Mouse (Mus musculus): ENCODE results near the gene Alg11. TPM values are rescaled to one million over a fixed set of nuclear protein-coding genes. Genes with fewer than 3 reads are reported as not detected.
A peak's percentile ranks its signal among the peaks of the same experiment; 100 is the strongest.

Gene Alg11
- total RNA-seq, 2 experiments from 2014 or later: 38.3 to 40.5 TPM

DNA sequence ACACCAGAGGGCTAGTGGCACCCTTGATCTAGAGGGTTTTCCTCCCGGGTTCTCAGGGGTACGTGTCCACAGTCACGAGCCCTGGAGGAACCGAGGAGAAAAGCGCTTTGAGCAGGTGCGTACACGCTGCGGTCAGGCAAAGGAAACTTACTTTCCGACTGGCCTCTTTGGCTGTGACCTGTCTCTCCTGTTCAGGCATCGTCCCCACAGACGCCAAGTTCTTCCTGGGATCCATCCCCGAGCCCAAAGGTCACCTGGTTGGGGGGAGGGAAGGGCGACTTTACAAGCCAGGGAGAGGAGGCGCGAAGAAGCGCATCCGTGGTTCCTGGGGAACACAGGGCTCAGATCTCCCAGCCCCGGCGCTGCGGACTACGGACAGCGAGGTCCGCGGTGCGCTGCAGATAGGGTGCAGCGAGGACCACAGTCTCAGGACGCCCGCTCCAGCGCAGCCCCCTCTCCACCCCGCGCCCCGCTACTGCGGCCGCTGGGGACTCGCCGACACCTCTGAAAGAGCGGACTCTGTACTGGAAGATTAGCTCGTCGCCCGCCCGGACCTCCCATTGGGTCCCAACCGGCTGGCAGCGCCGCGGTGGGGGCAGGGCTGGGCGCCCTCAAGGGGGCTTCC lies 588 bp upstream of the Alg11 start, which contains the start of gene Atp7b:
Gene Atp7b, minus strand, starts transcription at position 485 of the 625 bp plus-strand sequence.
- peak in 1 of 2 experiments; percentile 11 for DNase-seq (ENCODE audit: low spot score in 2 of 2)

DNA sequence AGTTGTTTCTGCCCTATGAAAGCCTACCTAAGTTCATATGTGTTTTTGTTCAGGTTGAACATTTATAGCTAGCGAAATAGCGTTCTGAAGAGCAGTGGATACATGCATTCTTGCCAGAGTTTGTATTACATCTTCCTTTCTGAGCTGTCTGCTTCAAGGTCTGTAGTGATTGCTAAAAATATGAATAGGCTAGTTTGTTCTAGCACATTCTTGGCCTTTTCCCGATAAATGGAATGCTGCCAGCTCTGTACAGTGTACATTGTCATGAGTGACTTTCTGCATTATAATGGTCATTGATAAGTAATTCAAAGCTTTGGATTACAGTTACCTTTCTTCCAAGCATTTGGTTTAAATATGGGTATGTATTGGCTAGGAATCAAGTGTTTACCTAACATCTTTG lies 605 bp downstream of the Alg11 start:
- DNase-seq (ENCODE audit: low spot score in 2 of 2): no peak

GRCm38 (mm10) chr8:22079313-22080007 lies 18.9 kb downstream of the Alg11 start:
- DNase-seq (ENCODE audit: low spot score in 2 of 2): no peak

DNA sequence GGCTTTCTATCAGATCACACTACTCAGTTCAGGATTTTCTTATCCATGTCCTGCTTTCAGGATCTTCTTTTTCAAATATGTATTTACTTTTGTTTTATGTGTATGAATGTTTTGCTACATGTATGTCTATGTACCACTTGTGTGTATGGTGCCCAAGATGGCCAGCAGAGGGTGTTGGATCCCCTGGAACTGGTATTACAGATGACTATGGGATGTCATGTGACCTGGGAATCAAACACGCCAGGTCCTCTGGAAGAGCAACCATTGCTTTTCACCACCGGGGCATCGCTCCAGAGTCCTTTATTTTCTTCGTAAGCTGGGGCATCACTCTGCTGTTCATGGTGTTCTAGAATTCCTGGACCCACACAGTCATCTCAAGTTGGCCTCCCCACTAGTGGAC lies 28.7 kb downstream of the Alg11 start:
- DNase-seq (ENCODE audit: low spot score in 2 of 2): no peak

DNA sequence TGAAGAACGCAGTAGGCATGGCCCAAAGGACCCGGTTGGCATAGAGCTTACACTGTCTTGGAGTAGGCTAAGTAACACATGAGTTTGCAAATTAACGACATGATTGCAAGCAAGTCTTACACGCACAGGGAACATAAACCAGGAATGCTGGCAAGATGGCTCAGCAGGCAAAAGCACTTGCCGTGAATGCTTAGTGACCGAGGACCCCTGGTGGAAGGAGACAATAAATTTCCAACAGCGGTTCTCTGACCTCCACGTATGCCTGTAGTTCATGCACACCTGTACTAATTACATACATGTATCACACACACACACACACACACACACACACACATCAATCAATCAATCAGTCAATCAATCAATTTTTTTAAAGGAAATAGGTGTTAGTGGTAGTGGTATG lies 31.0 kb downstream of the Alg11 start:
- DNase-seq (ENCODE audit: low spot score in 2 of 2): no peak

GRCm38 (mm10) chr8:22107020-22107419 lies 46.5 kb downstream of the Alg11 start:
- no peak for DNase-seq (ENCODE audit: low spot score in 2 of 2)

Other genes with a start within 250 kb of the Alg11 start
- gene Defb50, start 237.2 kb upstream of the Alg11 start, total RNA-seq (2021): not detected
- not detected for gene Defb2, start 220.8 kb upstream of the Alg11 start, total RNA-seq (2021)
- not detected for gene Defb10, start 201.8 kb upstream of the Alg11 start, total RNA-seq (2021)
- gene Defb9, start 175.3 kb upstream of the Alg11 start, total RNA-seq (2021): not detected
- not detected for gene Defb11, start 154.3 kb upstream of the Alg11 start, total RNA-seq (2021)
- gene Defb15, start 128.0 kb upstream of the Alg11 start, total RNA-seq (2021): not detected
- not detected for gene Defb35, start 122.4 kb upstream of the Alg11 start, total RNA-seq (2021)
- not detected for gene Defb13, start 114.0 kb upstream of the Alg11 start, total RNA-seq (2021)
- gene Fam90a1a, start 102.0 kb upstream of the Alg11 start, total RNA-seq (2021): not detected
- gene Ccdc70, start 90.9 kb upstream of the Alg11 start, total RNA-seq (2021): not detected
- 1 to 10 TPM; 1.4 to 1.6 TPM for gene Atp7b, start 416 bp upstream of the Alg11 start, total RNA-seq (2021)
- under 1 TPM; 0.12 to 0.15 TPM for gene Nek5, start 64.3 kb downstream of the Alg11 start, total RNA-seq (2021)
- gene Nek3, start 105.7 kb downstream of the Alg11 start, total RNA-seq (2021): 1 to 10 TPM; 2.5 to 3.0 TPM
- gene Ckap2, start 125.1 kb downstream of the Alg11 start, total RNA-seq (2021): under 1 TPM; 0.20 to 0.32 TPM
- 10 to 100 TPM; 23.7 to 25.5 TPM for gene Vps36, start 132.1 kb downstream of the Alg11 start, total RNA-seq (2021)
- 1 to 10 TPM; 2.6 to 3.1 TPM for gene Thsd1, start 166.6 kb downstream of the Alg11 start, total RNA-seq (2021)
- gene Tpte, start 222.7 kb downstream of the Alg11 start, total RNA-seq (2021): not detected

All from layer of hippocampus, adult 18-20 months (tissue).